Mouse (Mus musculus) thymus, adult 2 months (tissue): ENCODE measurements around the gene Rwdd4a. TPM values are rescaled to one million over a fixed set of nuclear protein-coding genes. Genes with fewer than 3 reads are reported as not detected.

Experiments used
- DNase-seq: peaks from one replicate; pipeline ENCODE4 v3.0.0; 2021
- H3K27ac ChIP-seq: fragments of 200-500 bp; 2 replicates; pipeline ENCODE4 v1.5.1; 2012; ENCODE audit warnings: low read length, control low read depth; ENCODE audit not compliant: control insufficient read depth, insufficient read depth
- H3K27me3 ChIP-seq: fragments of 200-500 bp; 2 replicates; pipeline ENCODE4 v1.6.1; 2012; ENCODE audit warnings: mild to moderate bottlenecking, low read length, moderate library complexity, mixed read lengths; ENCODE audit not compliant: control insufficient read depth, insufficient read depth
- H3K36me3 ChIP-seq: fragments of 200-500 bp; 2 replicates; pipeline ENCODE4 v1.6.1; 2012; ENCODE audit warnings: mild to moderate bottlenecking, low read length, moderate library complexity; ENCODE audit not compliant: control insufficient read depth, insufficient read depth
- H3K4me1 ChIP-seq: fragments of 200-500 bp; replicated peaks from 2 replicates; pipeline ENCODE4 v1.6.1; 2012; ENCODE audit warnings: low read length; ENCODE audit not compliant: control insufficient read depth, insufficient read depth
- H3K4me3 ChIP-seq: fragments of 200-500 bp; 2 replicates; pipeline ENCODE4 v1.5.1; 2012; ENCODE audit warnings: mild to moderate bottlenecking, low read length, control low read depth, moderate library complexity; ENCODE audit not compliant: control insufficient read depth, insufficient read depth
- CTCF ChIP-seq: fragments of 200-500 bp; IDR thresholded peaks from 2 replicates; pipeline ENCODE4 v1.5.1; 2012; ENCODE audit warnings: mild to moderate bottlenecking, control low read depth, low read length, moderate library complexity, borderline replicate concordance; ENCODE audit not compliant: control insufficient read depth, poor library complexity, insufficient read depth; ENCODE audit errors: extremely low read depth
- POLR2A ChIP-seq: fragments of 200-500 bp; IDR thresholded peaks from 2 replicates; pipeline ENCODE4 v1.6.1; 2012; ENCODE audit warnings: mild to moderate bottlenecking, low read length, control low read depth, moderate library complexity; ENCODE audit not compliant: control insufficient read depth, poor library complexity, insufficient read depth; ENCODE audit errors: extremely low read depth
- WGBS: fragments of 180-500 bp; shearing (Covaris S2); methylation state at CpG from one replicate; pipeline ENCODE4 v1.1.7; 2018; 5-methylcytosine and 5-hydroxymethylcytosine counted together
- polyA plus RNA-seq: library from polyadenylated mRNA; depleted of rRNA; stranded (reverse); fragments of >200 nt; gene quantifications from 2 replicates; pipeline ENCODE4 v1.2.3, GENCODE M21; 2012

The Rwdd4a gene
- polyA plus RNA-seq, 1 experiment = 30.5 TPM

- H3K4me1 ChIP-seq = no peaks in the 10 kb centered on the region; the same call in 1 of the 2 replicates
- TF ChIP-seq CTCF (no peak), POLR2A (no peak)
- peaks cover 43% of the 10 kb centered on the region for H3K36me3 ChIP-seq
- H3K27me3 ChIP-seq = no peaks in the 10 kb centered on the region
- DNase-seq = peak; percentile 24
- H3K27ac ChIP-seq = no peak overlapping the region
- 39% methylated on average over 5 of the region's 5 CpGs for WGBS
- no peak overlapping the region for H3K4me3 ChIP-seq
Observed at GRCm38 (mm10) chr8:47544094-47544493, 10.6 kb downstream of the Rwdd4a start.

- H3K4me1 ChIP-seq = no peaks in the 10 kb centered on the region; the same call in 1 of the 2 replicates
- no peak overlapping the region for H3K4me3 ChIP-seq
- WGBS = 98% methylated on average over 10 of the region's 10 CpGs
- TF ChIP-seq CTCF (no peak), POLR2A (no peak)
- H3K27me3 ChIP-seq = no peaks in the 10 kb centered on the region
- DNase-seq = no peak
- H3K27ac ChIP-seq = no peak overlapping the region
- peaks cover 64% of the 10 kb centered on the region for H3K36me3 ChIP-seq
Observed at GRCm38 (mm10) chr8:47547102-47547501, 13.6 kb downstream of the Rwdd4a start.

- H3K36me3 ChIP-seq = peaks cover 29% of the 10 kb centered on the region
- WGBS = 89% methylated on average over 6 of the region's 6 CpGs
- no peak overlapping the region for H3K27ac ChIP-seq
- no peak for DNase-seq
- H3K4me3 ChIP-seq = no peak overlapping the region
- TF ChIP-seq POLR2A = no peak
- TF ChIP-seq CTCF = no peak
- no peaks in the 10 kb centered on the region for H3K27me3 ChIP-seq
- no peaks in the 10 kb centered on the region for H3K4me1 ChIP-seq
Observed at GRCm38 (mm10) chr8:47553613-47554012, 20.1 kb downstream of the Rwdd4a start.

- TF ChIP-seq POLR2A (no peak), CTCF (no peak)
- Histone ChIP-seq H3K4me3 (no peak overlapping the region), H3K27me3 (no peaks in the 10 kb centered on the region), H3K36me3 (peaks cover 10% of the 10 kb centered on the region), H3K4me1 (no peaks in the 10 kb centered on the region), H3K27ac (no peak overlapping the region)
- WGBS = 81% methylated on average over 7 of the region's 7 CpGs
- no peak for DNase-seq
Observed at GRCm38 (mm10) chr8:47556446-47556845, 23.0 kb downstream of the Rwdd4a start.

- no peak for DNase-seq
- Histone ChIP-seq H3K36me3 (0 out of 2 replicates have a peak, but pooled peaks cover 2% of the 10 kb centered on the region), H3K27ac (no peak overlapping the region), H3K4me3 (no peak overlapping the region), H3K27me3 (no peaks in the 10 kb centered on the region), H3K4me1 (no peaks in the 10 kb centered on the region)
- no peak for TF ChIP-seq POLR2A
- TF ChIP-seq CTCF = no peak
- WGBS = 88% methylated on average over 7 of the region's 7 CpGs
Observed at GRCm38 (mm10) chr8:47558274-47558673, 24.8 kb downstream of the Rwdd4a start.

GRCm38 (mm10) chr8:47560801-47561200 is 27.3 kb downstream of the Rwdd4a start:
- Histone ChIP-seq H3K4me1 (no peaks in the 10 kb centered on the region), H3K36me3 (no peaks in the 10 kb centered on the region), H3K27ac (no peak overlapping the region), H3K27me3 (no peaks in the 10 kb centered on the region), H3K4me3 (no peak overlapping the region)
- 94% methylated on average over 7 of the region's 7 CpGs for WGBS
- TF ChIP-seq POLR2A = no peak
- TF ChIP-seq CTCF = no peak
- no peak for DNase-seq

- Histone ChIP-seq H3K36me3 (no peaks in the 10 kb centered on the region), H3K27me3 (no peaks in the 10 kb centered on the region), H3K27ac (no peak overlapping the region), H3K4me3 (no peak overlapping the region), H3K4me1 (no peaks in the 10 kb centered on the region)
- no peak for TF ChIP-seq POLR2A
- no peak for TF ChIP-seq CTCF
- no peak for DNase-seq
- 97% methylated on average over 6 of the region's 6 CpGs for WGBS
Observed at GRCm38 (mm10) chr8:47566551-47566950, 33.1 kb downstream of the Rwdd4a start.
